Mouse (Mus musculus) thymus, postnatal 25 days (tissue): ENCODE results near the gene Syt1.

Experiments
- DNase-seq: peaks from one replicate; pipeline ENCODE4 v3.0.0; 2022

The Syt1 gene

GRCm38 (mm10) chr10:108569568-108570139 lies 441.1 kb downstream of the Syt1 start:
- no peak for DNase-seq

DNA sequence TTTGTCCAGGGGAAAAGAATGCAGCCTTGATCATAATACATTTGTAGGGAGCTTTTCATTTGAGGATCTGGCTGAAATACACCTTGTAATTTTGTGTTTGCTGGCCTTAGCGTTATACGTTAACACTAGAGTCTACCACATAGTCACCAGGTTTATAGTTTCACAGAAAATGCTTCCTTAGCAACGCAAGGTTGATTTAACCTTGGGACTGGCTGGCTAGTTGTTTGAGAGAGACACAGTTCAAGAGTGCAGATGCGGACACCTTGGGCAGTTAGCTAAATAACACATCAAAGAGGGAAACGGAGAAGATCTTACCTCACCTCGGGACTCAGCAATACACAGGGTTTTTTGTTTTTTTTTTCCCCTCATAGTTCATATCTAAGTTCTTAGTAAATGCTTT lies 441.9 kb downstream of the Syt1 start:
- no peak for DNase-seq

GRCm38 (mm10) chr10:108568136-108568535 lies 442.6 kb downstream of the Syt1 start:
- no peak for DNase-seq

DNA sequence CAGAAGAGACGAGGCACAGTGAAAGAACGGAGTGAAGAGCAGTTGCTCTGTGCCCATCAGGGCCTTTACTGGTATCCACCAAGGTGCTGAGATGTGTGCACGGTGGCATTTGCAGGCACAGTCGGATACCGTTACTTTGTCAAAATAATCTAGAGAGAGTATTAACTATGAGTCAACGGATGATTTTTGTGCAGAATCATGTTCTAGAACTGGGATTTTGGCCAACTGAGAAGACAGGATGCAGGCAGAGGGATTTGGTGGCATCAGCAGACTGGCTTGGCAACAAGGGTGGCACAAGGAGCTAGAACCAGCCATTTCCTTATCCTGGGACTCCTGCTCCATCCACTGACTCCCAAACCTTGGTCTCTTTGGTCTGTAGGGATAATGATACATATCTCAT lies 443.3 kb downstream of the Syt1 start:
- no peak for DNase-seq

DNA sequence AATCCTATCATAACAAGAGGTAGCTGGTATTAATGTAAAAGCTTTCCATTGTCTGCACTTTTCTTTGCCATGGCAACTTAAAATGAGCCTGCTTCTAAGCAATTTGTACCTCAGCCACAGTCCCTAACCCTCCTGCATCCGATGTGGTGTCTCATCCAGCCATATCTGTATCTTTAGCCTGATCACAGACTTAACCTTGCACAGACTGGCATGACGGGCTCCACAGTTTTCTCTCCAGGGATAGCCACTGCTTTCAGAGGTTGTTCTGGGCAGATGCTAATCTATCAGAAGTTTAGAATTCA lies 451.2 kb downstream of the Syt1 start:
- DNase-seq, result no peak

- DNase-seq, result no peak
These were observed 451.8 kb downstream of the Syt1 start for GRCm38 (mm10) chr10:108558812-108559606.

DNA sequence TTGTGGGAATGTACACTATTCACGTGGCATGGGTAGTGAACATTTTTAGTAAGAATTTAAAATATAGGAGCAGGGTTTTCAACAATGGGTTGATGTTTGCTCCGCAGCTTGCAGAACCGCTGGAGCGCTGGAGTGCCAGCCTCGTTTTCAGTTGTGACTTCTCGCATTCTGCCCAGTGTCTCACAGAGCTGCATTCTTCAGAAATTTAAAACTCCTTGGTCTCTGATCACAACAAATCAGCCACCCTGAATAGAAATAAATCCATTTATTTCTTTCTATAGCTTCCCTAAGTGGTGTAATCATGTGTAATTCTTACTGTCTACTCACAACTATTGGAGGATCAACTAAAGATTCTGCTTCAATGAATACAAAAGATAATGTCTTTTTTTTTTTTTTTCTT lies 458.2 kb downstream of the Syt1 start:
- no peak for DNase-seq

- DNase-seq, result no peak
These were observed 465.1 kb downstream of the Syt1 start for GRCm38 (mm10) chr10:108545715-108546114.

DNA sequence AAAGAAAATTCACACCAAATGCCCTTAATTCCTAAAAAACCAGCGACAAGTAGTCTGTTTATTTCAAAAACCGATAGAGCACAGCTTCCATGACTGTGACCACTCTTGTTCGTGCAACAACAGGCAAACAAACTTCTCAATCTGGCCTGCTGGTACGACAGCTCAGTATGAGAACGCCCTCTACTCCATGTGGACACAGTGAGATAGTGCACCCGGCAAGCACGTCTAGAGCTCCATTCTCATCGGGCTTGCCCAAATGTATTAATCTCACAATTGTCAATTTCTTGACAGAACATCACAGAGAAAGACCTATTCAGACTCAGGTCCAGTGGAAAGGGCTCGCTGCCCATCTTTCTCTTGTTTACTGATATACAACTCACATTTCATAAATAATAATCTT lies 469.2 kb downstream of the Syt1 start:
- DNase-seq, result no peak

- no peak for DNase-seq
These were observed 472.2 kb downstream of the Syt1 start for GRCm38 (mm10) chr10:108538546-108538945.

DNA sequence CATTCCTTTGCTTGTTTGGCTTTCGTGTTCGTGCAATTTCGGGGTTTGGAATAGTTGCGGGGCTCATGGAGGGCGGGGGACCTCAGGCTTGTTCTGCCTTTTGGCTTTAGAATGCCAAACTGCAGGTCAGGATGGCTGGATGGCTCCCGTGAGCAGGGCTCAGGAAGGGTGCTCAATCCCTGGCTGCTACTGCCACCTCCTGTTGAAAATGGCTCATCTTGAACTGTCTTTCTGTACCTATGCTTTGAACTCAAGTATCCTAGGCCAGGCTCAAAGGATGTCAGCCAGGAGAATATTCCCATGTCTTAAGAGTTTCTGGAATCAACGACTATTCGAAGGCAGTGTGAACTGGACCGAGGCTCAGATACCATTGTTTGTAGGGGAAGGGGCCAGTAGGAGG lies 473.1 kb downstream of the Syt1 start:
- DNase-seq, result no peak

GRCm38 (mm10) chr10:108535922-108536321 lies 474.9 kb downstream of the Syt1 start:
- no peak for DNase-seq

DNA sequence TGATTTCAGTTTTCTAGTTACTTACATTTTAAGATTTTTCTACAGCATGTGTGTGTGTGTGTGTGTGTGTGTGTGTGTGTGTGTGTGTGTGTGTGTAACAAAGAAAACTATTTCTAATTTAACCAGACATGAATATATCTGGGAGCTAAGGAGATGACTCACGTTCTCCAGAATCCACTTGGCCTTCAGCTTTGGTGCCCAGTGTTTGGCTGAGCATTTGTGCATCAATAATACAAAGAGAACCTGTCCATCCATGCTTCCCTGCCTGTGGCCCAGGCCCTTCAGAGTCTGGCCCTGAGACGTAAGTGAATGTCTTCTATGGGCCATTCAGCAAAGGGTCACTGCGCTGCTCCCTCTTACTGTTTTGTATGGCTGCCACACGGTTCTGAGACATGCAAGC lies 476.7 kb downstream of the Syt1 start:
- DNase-seq, result no peak

- DNase-seq, result no peak
These were observed 477.9 kb downstream of the Syt1 start for GRCm38 (mm10) chr10:108532916-108533315.

- DNase-seq, result no peak
These were observed 478.5 kb downstream of the Syt1 start for GRCm38 (mm10) chr10:108532283-108532682.

- no peak for DNase-seq
These were observed 479.1 kb downstream of the Syt1 start for GRCm38 (mm10) chr10:108531641-108532040.

- no peak for DNase-seq
These were observed 479.7 kb downstream of the Syt1 start for GRCm38 (mm10) chr10:108531111-108531510.

DNA sequence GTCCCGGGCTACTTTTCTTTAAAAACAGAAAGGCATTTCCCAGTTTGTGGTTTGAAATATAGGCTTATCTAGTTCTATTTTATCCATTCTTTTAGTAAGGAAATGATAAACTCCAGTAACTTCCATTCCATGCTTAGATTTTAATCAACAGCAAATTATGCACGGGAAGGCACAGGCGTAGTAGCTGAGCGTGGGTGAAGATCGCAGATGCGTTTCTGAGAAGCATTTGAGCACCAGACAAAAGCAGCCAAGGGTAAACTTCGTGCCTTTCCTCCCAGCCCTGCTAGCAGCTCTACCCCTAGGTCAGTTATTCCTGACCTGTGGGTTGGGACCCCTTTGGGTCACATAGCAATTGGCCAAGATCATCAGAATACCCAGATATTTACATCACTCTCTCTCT lies 482.4 kb downstream of the Syt1 start:
- no peak for DNase-seq

DNA sequence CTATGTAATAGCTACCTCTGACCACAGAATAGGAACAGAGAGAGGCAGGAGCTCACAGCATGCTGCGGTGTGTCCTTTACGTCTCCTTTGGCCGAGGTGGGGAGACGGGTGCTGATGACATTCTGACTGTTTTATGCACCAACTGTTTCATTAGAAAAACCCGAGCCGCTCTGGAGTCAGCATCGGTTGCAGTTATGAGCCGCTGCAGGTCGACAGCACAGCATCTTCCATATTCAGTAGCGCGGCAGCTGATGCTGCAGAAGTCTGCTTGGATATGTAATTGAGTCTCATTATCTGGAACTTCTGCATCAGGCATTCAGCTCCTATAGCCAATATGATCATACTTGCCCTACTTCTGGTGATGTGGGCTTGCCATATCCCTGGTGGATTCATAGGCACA lies 485.3 kb downstream of the Syt1 start:
- DNase-seq, result no peak

GRCm38 (mm10) chr10:108524306-108525029 lies 486.3 kb downstream of the Syt1 start:
- DNase-seq, result no peak

DNA sequence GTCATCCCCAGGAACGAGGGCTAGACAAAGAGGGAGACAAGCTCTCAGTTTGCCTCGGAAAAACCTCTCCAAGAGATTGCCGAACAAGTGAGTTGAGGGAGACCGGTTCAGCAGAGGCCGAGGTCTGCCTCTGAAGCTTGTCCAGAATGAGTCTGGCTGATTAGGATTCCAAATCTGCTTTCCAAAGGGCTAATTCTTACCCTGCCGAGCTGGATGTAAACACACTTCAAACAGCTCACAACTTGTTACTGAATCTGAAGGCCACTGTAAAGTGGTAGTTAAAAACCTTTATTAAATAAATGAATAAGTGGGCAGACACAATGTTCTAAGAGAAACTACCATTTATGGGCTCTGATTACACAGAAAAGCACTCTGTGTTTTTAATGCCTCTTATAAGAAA lies 491.6 kb downstream of the Syt1 start:
- no peak for DNase-seq

GRCm38 (mm10) chr10:108517076-108517475 lies 493.7 kb downstream of the Syt1 start:
- DNase-seq, result no peak

DNA sequence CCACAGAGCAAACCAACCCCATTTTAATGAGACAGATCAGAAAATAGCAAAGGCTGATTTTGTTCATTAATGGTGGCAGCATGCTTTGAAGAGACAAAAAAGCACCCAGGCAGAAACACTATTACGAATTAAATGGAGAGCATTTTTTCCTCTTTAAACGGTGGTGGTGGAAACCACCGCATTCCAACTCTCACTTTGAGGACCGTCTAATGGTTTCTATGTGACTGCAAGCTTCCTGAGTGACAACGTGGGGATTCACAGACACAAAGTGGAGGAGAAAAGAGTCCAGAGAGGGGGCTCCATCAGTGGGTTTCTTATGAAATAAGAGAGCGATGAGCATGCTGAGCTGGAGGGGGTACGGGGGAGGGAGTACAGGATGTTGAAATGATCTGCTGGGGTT lies 496.1 kb downstream of the Syt1 start:
- no peak for DNase-seq

DNA sequence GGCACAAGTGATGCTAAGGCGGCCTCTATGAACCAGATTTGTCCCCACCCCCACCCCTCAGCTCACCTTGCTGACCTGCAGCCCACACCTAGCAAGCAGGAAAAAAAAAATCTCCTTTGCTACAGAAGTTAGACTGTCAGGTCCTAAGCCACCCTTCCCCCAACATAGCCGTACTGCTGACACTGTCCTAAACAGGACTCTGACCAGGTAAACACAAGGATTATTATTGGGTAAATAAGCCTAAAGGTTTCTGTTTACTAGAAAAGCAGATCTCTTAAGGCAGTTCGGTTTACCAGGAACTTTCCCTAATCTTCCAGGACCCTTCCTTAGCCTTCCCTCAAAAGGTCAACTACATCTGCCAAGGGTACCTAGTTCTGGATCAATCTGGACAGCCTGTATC lies 501.2 kb downstream of the Syt1 start:
- DNase-seq, result no peak
